Mouse (Mus musculus) hindbrain, embryonic 12.5 days (tissue): ENCODE measurements around the gene Msantd3. TPM values are rescaled to one million over a fixed set of nuclear protein-coding genes. Genes with fewer than 3 reads are reported as not detected.

Experiments used
- ATAC-seq: fragments of 200-750 bp; cut with Nextera tagmentation; 2 replicates; pipeline ENCODE4 v1.8.0; 2017; ENCODE audit warnings: moderate TSS enrichment; ENCODE audit not compliant: low FRiP score
- H3K27ac ChIP-seq: fragments of 300-500 bp; sonication (generic); 2 replicates; pipeline ENCODE4 v1.5.1; 2016; ENCODE audit warnings: mild to moderate bottlenecking
- H3K27me3 ChIP-seq: fragments of 300-500 bp; sonication (generic); 2 replicates; pipeline ENCODE4 v1.6.1; 2016; ENCODE audit warnings: mild to moderate bottlenecking
- H3K36me3 ChIP-seq: fragments of 300-500 bp; sonication (generic); 2 replicates; pipeline ENCODE4 v1.6.1; 2016; ENCODE audit warnings: mild to moderate bottlenecking
- H3K4me1 ChIP-seq: fragments of 300-500 bp; sonication (generic); 2 replicates; pipeline ENCODE4 v1.6.1; 2016
- H3K4me2 ChIP-seq: fragments of 300-500 bp; sonication (generic); replicated peaks from 2 replicates; pipeline ENCODE4 v1.6.1; 2016; ENCODE audit warnings: mild to moderate bottlenecking
- H3K4me3 ChIP-seq: fragments of 300-500 bp; sonication (generic); 2 replicates; pipeline ENCODE4 v1.5.1; 2016; ENCODE audit warnings: mild to moderate bottlenecking
- H3K9ac ChIP-seq: fragments of 300-500 bp; sonication (generic); 2 replicates; pipeline ENCODE4 v1.6.1; 2016; ENCODE audit warnings: mild to moderate bottlenecking, moderate library complexity
- H3K9me3 ChIP-seq: fragments of 300-500 bp; sonication (generic); replicated peaks from 2 replicates; pipeline ENCODE4 v1.6.1; 2016; ENCODE audit warnings: mild to moderate bottlenecking
- WGBS: fragments of 180-500 bp; shearing (Covaris S2); methylation state at CpG from one replicate; pipeline ENCODE4 v1.1.7; 2016; 5-methylcytosine and 5-hydroxymethylcytosine counted together
- polyA plus RNA-seq: library from polyadenylated mRNA; unstranded; fragments of >200 nt; fragmentation: Nextera tagmentation; extraction: Ambion mirVana; gene quantifications from 2 replicates; pipeline ENCODE4 v1.2.1, GENCODE M21; 2016

Gene Msantd3
- polyA plus RNA-seq, 1 experiment from 2014 or later, result 50.8 TPM

DNA sequence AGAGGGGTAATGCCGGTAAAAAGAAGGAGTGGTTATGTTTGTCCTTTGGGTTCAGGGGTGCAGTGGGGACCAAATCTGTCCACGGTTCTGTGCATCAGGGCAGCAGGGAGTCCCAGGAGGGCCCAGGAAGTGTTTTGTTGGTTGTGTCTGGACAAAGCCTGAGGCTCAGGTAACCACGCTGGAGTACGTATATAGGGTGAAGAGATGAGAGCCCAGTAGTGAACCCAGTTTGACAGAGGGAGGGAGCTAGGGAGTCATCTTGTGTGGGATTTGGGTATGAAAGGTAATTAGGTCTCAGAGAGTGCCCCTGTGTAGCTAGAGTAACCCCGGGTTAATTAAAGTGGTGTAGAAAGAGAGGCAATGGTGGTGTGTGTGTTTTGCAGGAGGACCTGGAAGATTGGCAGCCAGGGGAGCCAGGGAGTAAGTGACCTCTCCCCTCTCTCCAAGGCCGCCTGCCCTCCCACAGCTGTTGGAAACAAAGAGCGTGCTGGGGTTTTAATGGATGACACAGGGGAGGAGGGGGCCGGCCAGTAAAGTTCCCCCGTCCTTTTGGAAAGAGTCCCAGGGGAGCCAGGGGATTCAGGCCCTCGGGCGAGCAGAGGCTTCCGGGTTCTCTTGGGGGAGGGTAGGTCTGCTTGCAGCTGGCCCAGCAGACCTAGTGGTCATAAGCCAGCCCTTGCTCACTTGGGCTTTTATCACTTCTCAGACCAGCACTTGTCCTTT, 46.5 kb downstream of the Msantd3 start:
- Histone ChIP-seq H3K27ac (peak overlapping the region; percentile 99), H3K27me3 (no peaks in the 10 kb centered on the region), H3K4me1 (peaks cover 21% of the 10 kb centered on the region), H3K36me3 (no peaks in the 10 kb centered on the region), H3K9ac (peak overlapping the region; percentile 93), H3K9me3 (no peaks in the 10 kb centered on the region), H3K4me3 (peak overlapping the region; percentile 81), H3K4me2 (peak overlapping the region; percentile 80)
- WGBS, result 1% methylated on average over 12 of the region's 12 CpGs
- peak; percentile 68 for ATAC-seq

DNA sequence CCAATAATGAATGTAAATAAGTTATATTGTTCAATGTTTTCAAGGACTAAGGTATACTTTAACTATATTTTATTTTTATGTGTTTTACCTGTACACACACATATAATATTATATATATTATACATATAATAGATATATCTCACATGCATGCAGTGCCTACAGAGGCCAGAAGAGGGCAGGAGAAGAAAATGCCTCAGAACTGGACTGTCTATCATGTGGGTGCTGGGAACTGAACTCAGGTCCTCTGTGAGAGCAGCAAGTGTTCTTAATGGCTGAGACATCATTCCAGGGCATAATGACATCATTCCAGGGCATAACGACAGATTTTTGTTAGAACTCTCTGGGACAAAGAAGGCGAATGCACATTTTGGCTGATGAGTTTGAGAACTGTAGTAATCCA, 47.8 kb downstream of the Msantd3 start:
- no peaks in the 10 kb centered on the region for H3K9me3 ChIP-seq
- no peak for ATAC-seq
- H3K4me2 ChIP-seq, result no peak overlapping the region; the same call in 1 of the 2 replicates
- H3K4me1 ChIP-seq, result peaks cover 20% of the 10 kb centered on the region
- no peak overlapping the region for H3K4me3 ChIP-seq
- H3K27ac ChIP-seq, result no peak overlapping the region
- no peaks in the 10 kb centered on the region for H3K27me3 ChIP-seq
- no peak overlapping the region for H3K9ac ChIP-seq
- H3K36me3 ChIP-seq, result no peaks in the 10 kb centered on the region
- 98% methylated on average over 2 of the region's 2 CpGs for WGBS

DNA sequence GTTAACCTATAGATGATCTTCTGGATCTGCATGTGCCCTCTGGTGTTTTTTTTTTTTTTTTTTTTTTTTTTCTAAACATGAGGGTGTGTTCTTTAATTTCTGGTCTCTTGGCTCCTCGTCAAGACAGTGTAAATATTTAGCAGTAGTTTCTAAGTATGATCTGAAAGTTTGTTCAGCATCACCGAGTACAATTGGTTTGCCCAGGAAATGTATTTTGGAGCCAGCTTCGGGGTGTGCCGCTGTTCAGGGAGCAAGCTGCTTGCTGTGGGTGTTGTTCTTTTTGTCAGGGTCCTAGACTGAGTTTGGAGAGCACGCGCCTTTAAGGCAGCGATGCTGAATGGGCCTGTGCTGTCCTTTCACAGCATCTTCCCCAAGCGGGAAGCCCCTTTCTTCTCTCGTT, 48.8 kb downstream of the Msantd3 start:
- WGBS, result 71% methylated on average over 9 of the region's 9 CpGs
- Histone ChIP-seq H3K27ac (no peak overlapping the region), H3K9me3 (no peaks in the 10 kb centered on the region), H3K36me3 (0 out of 2 replicates have a peak, but pooled peaks cover 3% of the 10 kb centered on the region), H3K9ac (no peak overlapping the region), H3K4me3 (no peak overlapping the region), H3K4me1 (peaks cover 18% of the 10 kb centered on the region), H3K27me3 (no peaks in the 10 kb centered on the region), H3K4me2 (peak overlapping the region; percentile 28; the same call in 1 of the 2 replicates)
- ATAC-seq, result no peak

DNA sequence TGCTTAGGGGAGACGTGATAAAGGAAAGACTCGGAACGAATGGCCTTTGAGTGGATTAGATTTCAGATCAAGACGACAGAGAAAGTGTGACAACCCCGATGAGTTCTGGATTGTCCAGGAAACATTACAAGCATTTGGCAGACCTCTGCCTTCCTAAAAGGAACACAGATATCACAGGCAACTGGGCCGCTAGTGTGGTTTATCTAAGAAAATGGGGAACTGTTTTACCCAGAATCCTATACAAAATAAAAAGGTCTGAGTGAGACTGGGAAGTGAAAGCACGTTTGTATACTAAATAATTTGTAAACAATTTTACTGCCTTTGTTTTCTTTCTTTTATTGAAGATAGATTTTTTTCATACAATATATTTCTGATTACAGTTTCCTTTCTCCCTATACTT, 51.1 kb downstream of the Msantd3 start:
- H3K27ac ChIP-seq, result no peak overlapping the region
- 88% methylated on average over 7 of the region's 7 CpGs for WGBS
- no peak overlapping the region for H3K4me2 ChIP-seq
- no peaks in the 10 kb centered on the region for H3K27me3 ChIP-seq
- no peak overlapping the region for H3K9ac ChIP-seq
- no peaks in the 10 kb centered on the region for H3K9me3 ChIP-seq
- 0 out of 2 replicates have a peak, but pooled peaks cover 6% of the 10 kb centered on the region for H3K36me3 ChIP-seq
- peaks cover 18% of the 10 kb centered on the region for H3K4me1 ChIP-seq
- ATAC-seq, result no peak
- no peak overlapping the region for H3K4me3 ChIP-seq

DNA sequence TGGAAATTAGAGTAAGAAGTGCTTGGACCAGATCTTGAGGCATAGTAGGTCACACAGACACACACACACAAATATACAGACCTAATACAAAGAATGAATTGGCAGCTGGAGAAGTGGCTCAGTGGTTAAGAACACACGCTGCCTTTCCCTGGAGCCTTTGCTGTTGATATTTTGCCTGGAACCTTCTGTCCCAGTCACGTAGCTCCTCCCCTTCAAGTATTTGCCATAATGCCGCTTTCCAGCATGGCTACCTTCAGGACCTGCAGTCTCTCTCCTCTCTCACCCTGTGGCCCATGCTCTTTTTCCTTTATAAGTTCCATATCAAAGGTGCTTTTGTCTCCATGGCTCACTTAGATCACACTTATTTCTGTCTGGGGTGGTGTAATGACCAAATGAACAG, 51.7 kb downstream of the Msantd3 start:
- Histone ChIP-seq H3K36me3 (0 out of 2 replicates have a peak, but pooled peaks cover 6% of the 10 kb centered on the region), H3K4me1 (peaks cover 18% of the 10 kb centered on the region), H3K4me3 (no peak overlapping the region), H3K9me3 (no peaks in the 10 kb centered on the region), H3K9ac (no peak overlapping the region), H3K4me2 (no peak overlapping the region), H3K27me3 (no peaks in the 10 kb centered on the region), H3K27ac (no peak overlapping the region)
- WGBS, result 91% methylated on average over 3 of the region's 3 CpGs
- ATAC-seq, result no peak

DNA sequence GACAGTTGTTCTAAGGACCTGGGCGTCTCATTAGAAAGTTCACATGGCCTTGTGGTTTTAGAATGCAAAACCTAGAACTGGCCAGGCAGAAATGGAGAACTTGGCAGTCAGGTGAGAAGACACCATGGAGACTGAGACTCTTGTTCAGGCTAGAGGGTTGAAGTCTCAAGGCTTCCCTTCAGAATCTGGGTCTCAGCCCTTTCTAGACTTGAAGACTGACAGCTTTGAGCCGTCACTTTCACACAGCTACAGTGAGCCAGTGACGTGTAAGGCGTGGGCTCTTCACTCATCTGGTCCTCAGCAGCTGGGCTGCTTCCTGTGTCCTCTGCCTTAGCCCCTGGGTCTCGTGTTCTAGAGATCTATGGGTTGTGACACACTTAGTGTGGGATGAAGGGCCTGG, 52.6 kb downstream of the Msantd3 start:
- peaks cover 15% of the 10 kb centered on the region for H3K4me1 ChIP-seq
- WGBS, result 74% methylated on average over 5 of the region's 5 CpGs
- H3K9ac ChIP-seq, result no peak overlapping the region
- 0 out of 2 replicates have a peak, but pooled peaks cover 6% of the 10 kb centered on the region for H3K36me3 ChIP-seq
- no peak for ATAC-seq
- no peak overlapping the region for H3K4me3 ChIP-seq
- no peaks in the 10 kb centered on the region for H3K9me3 ChIP-seq
- H3K27ac ChIP-seq, result no peak overlapping the region
- H3K4me2 ChIP-seq, result no peak overlapping the region
- no peaks in the 10 kb centered on the region for H3K27me3 ChIP-seq

DNA sequence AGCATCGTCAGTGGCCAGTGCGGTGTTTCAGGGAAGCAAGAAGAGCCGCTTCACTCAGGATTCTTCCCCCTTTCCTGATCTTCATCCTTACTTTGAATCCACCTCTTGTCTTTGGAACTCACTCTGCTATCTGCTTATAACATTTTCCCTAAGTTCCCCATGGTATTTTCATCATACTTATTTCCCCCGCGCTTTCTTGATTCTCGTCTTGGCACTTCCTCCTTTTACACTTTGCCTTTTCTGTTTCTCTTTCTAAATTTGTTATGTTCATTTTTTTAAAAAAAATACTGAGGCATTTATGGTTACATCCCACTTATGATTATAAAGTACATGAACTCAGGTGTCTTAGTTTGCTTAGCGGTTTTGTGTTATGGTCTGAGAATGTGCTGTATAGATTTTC, 53.1 kb downstream of the Msantd3 start:
- no peak for ATAC-seq
- Histone ChIP-seq H3K27ac (no peak overlapping the region), H3K4me2 (no peak overlapping the region), H3K9ac (no peak overlapping the region), H3K9me3 (no peaks in the 10 kb centered on the region), H3K4me1 (peaks cover 17% of the 10 kb centered on the region), H3K4me3 (no peak overlapping the region), H3K27me3 (no peaks in the 10 kb centered on the region), H3K36me3 (0 out of 2 replicates have a peak, but pooled peaks cover 6% of the 10 kb centered on the region)
- 93% methylated on average over 7 of the region's 7 CpGs for WGBS

DNA sequence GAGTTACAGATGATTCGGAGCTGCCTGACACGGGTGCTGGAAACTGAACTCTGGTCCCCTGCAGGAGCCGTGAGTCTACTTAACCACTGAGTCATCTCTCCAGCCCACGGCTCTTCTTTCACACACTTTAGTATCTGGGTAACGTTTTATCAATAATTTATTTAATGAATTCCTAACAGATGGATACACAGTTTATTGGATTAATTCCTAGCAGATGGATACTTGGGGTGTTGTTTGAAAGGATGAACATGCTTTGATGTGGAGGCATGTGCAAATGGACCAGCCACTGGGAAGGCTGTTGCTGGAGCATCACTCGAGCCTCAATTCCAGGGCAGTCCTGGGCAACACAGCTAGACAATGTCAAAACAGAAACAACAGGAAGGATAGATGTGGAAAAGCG, 56.4 kb downstream of the Msantd3 start:
- WGBS, result 94% methylated on average over 7 of the region's 7 CpGs
- no peak overlapping the region for H3K27ac ChIP-seq
- peaks cover 12% of the 10 kb centered on the region for H3K4me1 ChIP-seq
- H3K36me3 ChIP-seq, result 0 out of 2 replicates have a peak, but pooled peaks cover 6% of the 10 kb centered on the region
- ATAC-seq, result no peak
- no peaks in the 10 kb centered on the region for H3K27me3 ChIP-seq
- H3K9me3 ChIP-seq, result no peaks in the 10 kb centered on the region
- H3K9ac ChIP-seq, result no peak overlapping the region
- no peak overlapping the region for H3K4me2 ChIP-seq
- no peak overlapping the region for H3K4me3 ChIP-seq

DNA sequence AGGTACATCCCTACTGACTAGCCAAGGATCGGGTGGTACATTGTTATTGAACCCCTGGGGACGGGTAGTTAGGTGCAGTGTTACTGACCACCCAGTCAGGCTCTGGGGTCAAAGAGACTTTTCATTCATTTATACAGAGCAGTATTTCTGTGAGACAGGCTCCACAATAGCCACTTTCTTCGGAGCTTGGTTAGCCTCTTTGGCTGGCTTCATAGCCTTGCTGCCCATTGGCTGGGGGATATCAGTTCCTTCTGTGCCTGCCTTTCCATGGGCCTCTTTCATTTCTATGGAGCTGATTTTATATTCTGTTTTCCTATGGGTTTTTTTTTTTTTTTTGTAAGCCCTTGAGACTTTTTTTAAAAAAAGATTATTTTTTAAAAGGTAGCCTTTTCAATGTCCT, 65.9 kb downstream of the Msantd3 start:
- Histone ChIP-seq H3K9ac (no peak overlapping the region), H3K27me3 (no peaks in the 10 kb centered on the region), H3K27ac (no peak overlapping the region), H3K9me3 (no peaks in the 10 kb centered on the region), H3K4me3 (no peak overlapping the region), H3K4me2 (no peak overlapping the region), H3K36me3 (peaks cover 27% of the 10 kb centered on the region), H3K4me1 (peaks cover 9% of the 10 kb centered on the region; the same call in 1 of the 2 replicates)
- 0 out of 2 replicates have a peak, but pooled peaks have one; percentile 35 for ATAC-seq
- 46% methylated on average over 3 of the region's 3 CpGs for WGBS

DNA sequence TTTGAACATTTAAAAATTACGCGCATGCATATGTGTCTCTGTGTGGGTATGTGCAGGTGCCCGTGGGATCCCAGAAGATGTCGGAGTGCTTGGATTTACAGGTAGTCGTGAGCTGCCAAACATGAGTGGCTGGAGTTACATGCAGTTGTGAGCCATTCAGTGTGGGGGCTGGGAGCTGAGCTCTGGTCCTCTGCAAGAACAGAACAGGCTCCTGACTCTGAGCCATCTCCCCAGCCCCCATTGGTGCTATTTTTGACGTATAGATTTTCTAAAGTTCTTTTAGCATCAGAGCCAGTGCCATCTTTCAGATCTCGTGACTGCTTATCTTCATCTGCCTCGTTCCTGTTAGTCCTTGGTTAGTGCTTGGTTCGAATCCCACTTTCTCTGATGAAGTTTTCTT, 69.8 kb downstream of the Msantd3 start:
- no peak overlapping the region for H3K9ac ChIP-seq
- H3K27ac ChIP-seq, result no peak overlapping the region
- no peaks in the 10 kb centered on the region for H3K27me3 ChIP-seq
- no peak overlapping the region for H3K4me2 ChIP-seq
- ATAC-seq, result no peak
- H3K36me3 ChIP-seq, result peaks cover 40% of the 10 kb centered on the region
- no peaks in the 10 kb centered on the region for H3K9me3 ChIP-seq
- H3K4me3 ChIP-seq, result no peak overlapping the region
- H3K4me1 ChIP-seq, result peaks cover 3% of the 10 kb centered on the region; the same call in 1 of the 2 replicates
- 94% methylated on average over 9 of the region's 9 CpGs for WGBS

DNA sequence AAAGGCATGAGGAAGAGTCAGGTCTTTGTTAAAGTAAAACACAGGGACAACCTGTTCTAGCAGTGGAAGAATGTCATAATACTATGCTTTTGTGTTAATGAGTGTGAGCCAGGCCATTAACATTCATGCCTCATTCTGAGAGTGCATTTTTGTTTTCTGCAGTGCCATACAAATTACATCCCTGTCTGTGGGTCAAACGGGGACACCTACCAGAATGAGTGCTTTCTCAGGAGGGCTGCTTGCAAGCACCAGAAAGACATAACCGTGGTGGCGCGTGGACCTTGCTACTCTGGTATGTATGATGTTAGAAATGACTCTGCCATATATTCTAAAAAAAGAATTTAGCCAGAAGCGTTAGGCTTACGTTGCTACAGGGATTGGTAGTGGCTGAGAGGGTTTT, 70.5 kb downstream of the Msantd3 start:
- peaks cover 37% of the 10 kb centered on the region for H3K36me3 ChIP-seq
- H3K27me3 ChIP-seq, result no peaks in the 10 kb centered on the region
- 93% methylated on average over 6 of the region's 6 CpGs for WGBS
- H3K4me1 ChIP-seq, result peaks cover 3% of the 10 kb centered on the region; the same call in 1 of the 2 replicates
- no peak overlapping the region for H3K4me3 ChIP-seq
- no peak overlapping the region for H3K27ac ChIP-seq
- ATAC-seq, result no peak
- H3K4me2 ChIP-seq, result no peak overlapping the region
- no peak overlapping the region for H3K9ac ChIP-seq
- H3K9me3 ChIP-seq, result no peaks in the 10 kb centered on the region
